Mouse (Mus musculus): ENCODE measurements around the gene 2900026A02Rik.

The 2900026A02Rik gene

DNA sequence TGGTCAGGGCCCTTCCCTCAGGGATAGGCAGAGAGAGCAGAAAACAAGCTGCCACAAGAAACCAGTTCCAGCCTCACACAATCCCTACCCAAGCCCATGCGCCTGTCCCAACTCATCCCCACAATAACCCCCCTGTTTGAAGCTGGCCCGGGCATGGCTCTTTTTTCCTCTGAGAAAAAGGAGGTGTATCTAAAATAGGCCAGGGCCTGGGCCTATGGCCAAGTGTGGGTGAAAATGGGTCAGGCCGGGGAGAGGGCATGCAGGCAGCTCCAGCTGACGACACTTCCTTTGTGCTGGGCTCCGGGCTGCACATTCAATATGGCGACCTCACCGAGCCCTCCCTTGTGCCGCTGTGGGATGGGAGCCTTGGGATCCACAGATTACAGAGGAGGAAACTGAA is 177.5 kb downstream of the 2900026A02Rik start:
- DNase-seq (ENCODE audit: low spot score in 2 of 2), result no peak

DNA sequence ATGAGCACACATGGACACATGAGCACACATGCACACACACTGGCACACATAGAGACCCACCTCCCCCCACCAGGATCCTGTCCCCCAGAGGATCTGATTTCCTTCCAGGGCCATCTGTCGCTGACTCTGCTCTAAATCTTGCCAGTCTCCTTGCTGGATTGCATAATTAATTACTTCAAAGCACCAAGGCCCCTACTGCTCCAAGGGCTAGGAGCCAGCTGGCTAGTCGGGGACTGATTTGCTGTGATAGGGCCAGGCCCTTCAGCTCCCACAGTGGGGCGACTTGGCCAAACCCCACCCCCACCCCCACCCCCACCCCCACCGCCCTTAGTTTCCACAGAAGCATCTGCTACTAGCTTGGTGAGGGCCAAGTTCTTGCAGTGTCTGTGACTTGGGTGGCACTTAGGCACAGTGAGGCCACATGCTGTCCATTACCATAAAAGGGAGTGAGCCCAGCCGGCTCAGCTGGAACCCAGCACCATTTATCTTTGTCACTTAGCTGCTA is 179.4 kb downstream of the 2900026A02Rik start:
- DNase-seq (ENCODE audit: low spot score in 2 of 2), result no peak

DNA sequence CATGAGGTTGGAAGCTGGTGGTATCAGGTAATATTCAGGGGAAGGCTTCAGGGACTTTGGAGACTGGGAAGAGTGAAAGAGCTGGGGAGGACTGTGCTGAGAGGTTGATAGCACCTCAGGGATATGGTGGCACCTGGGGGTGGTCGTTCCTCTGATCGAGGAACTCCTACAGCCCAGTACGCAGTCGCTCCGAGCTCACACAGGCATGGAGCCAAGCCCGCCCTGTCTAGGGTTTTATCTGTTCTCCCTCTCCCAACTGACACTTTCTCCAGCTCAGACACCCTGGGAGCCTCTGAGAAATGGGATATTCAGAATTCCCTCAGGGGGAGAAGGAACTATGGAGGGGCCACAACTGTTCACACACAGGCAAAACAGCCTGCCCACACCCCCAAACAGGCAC is 180.3 kb downstream of the 2900026A02Rik start:
- DNase-seq (ENCODE audit: low spot score in 2 of 2), result no peak

DNA sequence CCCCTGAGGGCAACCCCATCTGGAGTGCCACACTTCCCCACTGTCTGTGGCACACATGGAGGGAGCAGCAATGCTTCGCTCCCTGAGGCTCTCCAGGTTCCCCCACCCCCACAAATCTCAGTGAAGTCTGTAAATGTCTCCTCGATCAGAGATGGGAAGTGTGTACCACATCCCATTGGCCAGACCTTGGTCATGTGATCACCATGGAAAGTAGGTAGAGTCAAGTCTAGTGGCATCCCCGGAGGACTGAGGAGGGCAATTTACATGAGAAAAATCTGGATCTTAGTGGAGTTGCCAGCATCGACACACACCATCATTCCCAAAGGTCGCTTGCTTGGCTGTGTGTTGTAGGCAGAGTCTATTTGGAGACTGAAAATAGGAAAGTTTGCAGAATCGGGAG is 182.4 kb downstream of the 2900026A02Rik start:
- no peak for DNase-seq (ENCODE audit: low spot score in 2 of 2)

All from urinary bladder, postnatal 4 days (tissue).